Mouse (Mus musculus): ENCODE data around the gene Fbln2. TPM values are rescaled to one million over a fixed set of nuclear protein-coding genes. Genes with fewer than 3 reads are reported as not detected.
"Not testable (repeated sequence)": the region's sequence is repeated elsewhere in the genome, so short reads cannot be mapped to it uniquely, and the experiment has no call there.

The Fbln2 gene
- polyA plus RNA-seq (2012; rRNA removed) (294 and 404 TPM in 2 replicates), polyA plus RNA-seq (2014; fragmentation: Nextera tagmentation; extraction: Ambion mirVana) (219 and 254 TPM in 2 replicates)

- not testable (repeated sequence) for H3K36me3 ChIP-seq (ENCODE audit: control insufficient read depth, insufficient read depth, low read length); ATAC-seq (ENCODE audit: low FRiP score, low read depth); DNase-seq (ENCODE audit: low spot score); H3K9me3 ChIP-seq (ENCODE audit: control insufficient read depth, low read length); H3K27me3 ChIP-seq (ENCODE audit: control insufficient read depth, insufficient read depth, low read length)
- Histone ChIP-seq H3K4me2 (replicated peaks; ENCODE audit: low read depth, low read length, severe bottlenecking) (peak within 1 kb of the TSS; percentile 81), H3K27ac (replicated peaks; ENCODE audit: low read depth, low read length) (peak within 1 kb of the TSS; percentile 73), H3K4me3 (replicated peaks; ENCODE audit: low read length) (peak within 1 kb of the TSS; percentile 59), H3K9ac (ENCODE audit: low read depth, low read length, severe bottlenecking) (peak within 1 kb of the TSS; percentile 68), H3K4me1 (ENCODE audit: control insufficient read depth, insufficient read depth, low read length) (peaks cover 50% of the 10 kb centered on the region)
Measured at GRCm38 (mm10) chr6:91212155-91212554, at the start of gene Fbln2. TSS of gene Fbln2 (plus strand) at chr6:91212455.

GRCm38 (mm10) chr6:91163195-91163911 is 48.9 kb upstream of the Fbln2 start:
- no peak overlapping the region for H3K27ac ChIP-seq (replicated peaks; ENCODE audit: low read depth, low read length)
- H3K9ac ChIP-seq (ENCODE audit: low read depth, low read length, severe bottlenecking), result no peak overlapping the region
- DNase-seq (ENCODE audit: low spot score) (no peak), ATAC-seq (ENCODE audit: low FRiP score, low read depth) (no peak)
- no peak overlapping the region for H3K4me3 ChIP-seq (replicated peaks; ENCODE audit: low read length)
- H3K9me3 ChIP-seq (ENCODE audit: control insufficient read depth, low read length), result no peaks in the 10 kb centered on the region
- peaks cover 22% of the 10 kb centered on the region for H3K4me1 ChIP-seq (ENCODE audit: control insufficient read depth, insufficient read depth, low read length)
- peaks cover 15% of the 10 kb centered on the region for H3K36me3 ChIP-seq (ENCODE audit: control insufficient read depth, insufficient read depth, low read length)
- no peak for TF ChIP-seq POLR2A (IDR thresholded peaks at IDR 0.05; ENCODE audit: borderline replicate concordance, extremely low read depth, insufficient read depth, insufficient read length)
- H3K27me3 ChIP-seq (ENCODE audit: control insufficient read depth, insufficient read depth, low read length), result no peaks in the 10 kb centered on the region
- 73% methylated on average over 5 of the region's 5 CpGs for WGBS
- no peak overlapping the region for H3K4me2 ChIP-seq (replicated peaks; ENCODE audit: low read depth, low read length, severe bottlenecking)

GRCm38 (mm10) chr6:91164584-91164983 is 47.7 kb upstream of the Fbln2 start:
- no peak overlapping the region for H3K9ac ChIP-seq (ENCODE audit: low read depth, low read length, severe bottlenecking)
- WGBS, result 84% methylated on average over 2 of the region's 2 CpGs
- TF ChIP-seq POLR2A (IDR thresholded peaks at IDR 0.05; ENCODE audit: borderline replicate concordance, extremely low read depth, insufficient read depth, insufficient read length), result no peak

DNA sequence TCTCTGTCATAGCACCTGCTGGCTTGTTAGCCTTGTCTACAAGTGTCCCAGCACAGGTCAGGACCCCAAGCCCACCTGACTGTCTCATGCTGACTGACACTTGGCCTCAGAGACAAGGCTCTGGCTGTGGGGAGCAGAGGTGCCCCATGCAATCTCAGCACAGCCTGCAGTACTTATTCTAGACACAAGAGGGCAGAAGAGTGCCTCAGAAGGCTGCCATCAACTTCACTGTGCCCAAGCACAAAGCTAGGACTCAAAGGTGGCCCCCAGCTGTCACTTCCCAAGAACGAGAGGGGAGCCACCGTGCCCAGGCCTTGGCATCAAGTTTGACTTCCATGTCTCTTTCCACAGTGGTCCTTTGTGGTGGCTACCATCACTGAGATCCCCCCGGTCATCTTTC is 47.0 kb upstream of the Fbln2 start:
- Histone ChIP-seq H3K4me1 (ENCODE audit: control insufficient read depth, insufficient read depth, low read length) (peaks cover 8% of the 10 kb centered on the region), H3K4me3 (replicated peaks; ENCODE audit: low read length) (no peak overlapping the region), H3K36me3 (ENCODE audit: control insufficient read depth, insufficient read depth, low read length) (peaks cover 19% of the 10 kb centered on the region), H3K27me3 (ENCODE audit: control insufficient read depth, insufficient read depth, low read length) (no peaks in the 10 kb centered on the region), H3K9me3 (ENCODE audit: control insufficient read depth, low read length) (no peaks in the 10 kb centered on the region), H3K9ac (ENCODE audit: low read depth, low read length, severe bottlenecking) (no peak overlapping the region), H3K27ac (replicated peaks; ENCODE audit: low read depth, low read length) (no peak overlapping the region), H3K4me2 (replicated peaks; ENCODE audit: low read depth, low read length, severe bottlenecking) (no peak overlapping the region)
- ATAC-seq (ENCODE audit: low FRiP score, low read depth) (peak; percentile 56; the same call in 1 of the 2 replicates), DNase-seq (ENCODE audit: low spot score) (peak; percentile 60)
- no peak for TF ChIP-seq POLR2A (IDR thresholded peaks at IDR 0.05; ENCODE audit: borderline replicate concordance, extremely low read depth, insufficient read depth, insufficient read length)
- WGBS, result 43% methylated on average over 3 of the region's 3 CpGs

More at GRCm38 (mm10) chr6:91164584-91164983, 47.7 kb upstream of the Fbln2 start:
- no peak overlapping the region for H3K4me2 ChIP-seq (replicated peaks; ENCODE audit: low read depth, low read length, severe bottlenecking)
- H3K4me1 ChIP-seq (ENCODE audit: control insufficient read depth, insufficient read depth, low read length), result peaks cover 12% of the 10 kb centered on the region
- DNase-seq (ENCODE audit: low spot score), result no peak
- no peak for ATAC-seq (ENCODE audit: low FRiP score, low read depth)
- no peak overlapping the region for H3K4me3 ChIP-seq (replicated peaks; ENCODE audit: low read length)
- peaks cover 17% of the 10 kb centered on the region for H3K36me3 ChIP-seq (ENCODE audit: control insufficient read depth, insufficient read depth, low read length)
- no peaks in the 10 kb centered on the region for H3K27me3 ChIP-seq (ENCODE audit: control insufficient read depth, insufficient read depth, low read length)
- no peak overlapping the region for H3K27ac ChIP-seq (replicated peaks; ENCODE audit: low read depth, low read length)
- H3K9me3 ChIP-seq (ENCODE audit: control insufficient read depth, low read length), result no peaks in the 10 kb centered on the region

- no peak for TF ChIP-seq POLR2A (IDR thresholded peaks at IDR 0.05; ENCODE audit: borderline replicate concordance, extremely low read depth, insufficient read depth, insufficient read length)
Measured at GRCm38 (mm10) chr6:91167828-91168227, 44.4 kb upstream of the Fbln2 start.

More at GRCm38 (mm10) chr6:91167828-91168227, 44.4 kb upstream of the Fbln2 start:
- 57% methylated on average over 3 of the region's 3 CpGs for WGBS
- no peaks in the 10 kb centered on the region for H3K27me3 ChIP-seq (ENCODE audit: control insufficient read depth, insufficient read depth, low read length)
- no peak overlapping the region for H3K4me3 ChIP-seq (replicated peaks; ENCODE audit: low read length)
- no peak overlapping the region for H3K9ac ChIP-seq (ENCODE audit: low read depth, low read length, severe bottlenecking)
- no peaks in the 10 kb centered on the region for H3K9me3 ChIP-seq (ENCODE audit: control insufficient read depth, low read length)
- ATAC-seq (ENCODE audit: low FRiP score, low read depth) (no peak), DNase-seq (ENCODE audit: low spot score) (no peak)
- H3K36me3 ChIP-seq (ENCODE audit: control insufficient read depth, insufficient read depth, low read length), result peaks cover 42% of the 10 kb centered on the region
- H3K4me2 ChIP-seq (replicated peaks; ENCODE audit: low read depth, low read length, severe bottlenecking), result no peak overlapping the region
- no peaks in the 10 kb centered on the region for H3K4me1 ChIP-seq (ENCODE audit: control insufficient read depth, insufficient read depth, low read length)
- H3K27ac ChIP-seq (replicated peaks; ENCODE audit: low read depth, low read length), result no peak overlapping the region

Data from limb, embryonic 14.5 days (tissue).